Mouse (Mus musculus): ENCODE data around the gene Cntn5.

DNA sequence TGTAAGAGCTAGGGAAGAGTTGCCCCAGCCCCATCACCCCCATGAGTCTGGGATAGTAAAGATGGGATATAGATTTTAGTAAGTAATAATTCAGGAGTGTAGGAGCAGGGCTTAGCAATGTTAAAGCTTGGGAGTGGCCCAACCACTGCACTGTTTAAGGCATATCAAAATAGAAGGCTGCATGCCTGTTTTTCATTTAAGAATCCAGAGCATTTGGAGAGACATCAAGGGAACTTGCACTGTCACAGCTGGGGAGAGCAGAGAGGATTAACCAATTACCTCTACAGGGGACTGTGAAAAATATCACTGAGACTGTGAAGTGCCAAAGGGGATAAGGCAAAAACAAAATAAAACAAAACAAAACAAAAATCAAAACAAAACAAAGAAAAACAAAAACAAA lies 412.3 kb downstream of the Cntn5 start:
- TF ChIP-seq CTCF (IDR thresholded peaks at IDR 0.05; ENCODE audit: borderline replicate concordance, insufficient read depth, low read depth, low read length) (no peak), POLR2A (IDR thresholded peaks at IDR 0.05; ENCODE audit: borderline replicate concordance, insufficient read depth, low read length) (no peak)

Data from cerebellum, adult 2 months (tissue).